Comparison of ENCODE assay signal across 10 mouse cellular contexts in the genomic region with DNA sequence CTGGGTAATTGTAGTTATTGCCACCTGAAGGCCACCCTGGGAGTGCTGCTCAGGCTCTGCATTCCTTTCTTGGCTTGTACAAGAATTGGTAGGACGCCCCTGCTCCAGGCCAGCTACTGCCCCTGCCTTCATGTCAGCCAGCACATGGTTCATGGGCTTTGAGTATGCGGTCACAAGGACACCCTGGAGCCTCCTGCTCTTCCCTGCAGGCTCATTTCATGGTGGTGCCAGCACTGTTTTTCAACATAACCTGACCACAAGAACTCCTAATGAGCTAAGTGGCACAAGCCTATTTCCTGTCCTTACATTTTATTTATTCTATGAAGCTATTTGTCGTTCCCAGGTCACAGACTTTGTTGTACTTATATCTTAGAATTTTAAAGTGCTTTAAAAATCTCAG.
DNase-seq lines count a peak whose midpoint lies in the region; ATAC-seq lines count a peak whose summit lies in the region.
"Had no signal": no experiment of that assay in that cellular context is flagged by ENCODE, and none has a peak within 500 bp of the region (broad histone marks: within the 10 kb centered on the region; RNA-seq: fewer than 3 reads in every experiment).

No protein-coding gene starts in this region.

- peak overlapping the region; percentile 61 for H3K27ac ChIP-seq in hindbrain, embryonic 15.5 days (replicated peaks)
- H3K27ac ChIP-seq in hindbrain, embryonic 12.5 days: no peak overlapping the region
- 0 out of 2 replicates have a peak overlapping the region, but pooled peaks have one; percentile 33 for H3K27ac ChIP-seq in brown adipose tissue, adult 24 weeks (replicated peaks; ENCODE audit: low read depth, low read length)
- H3K27ac ChIP-seq: limb, embryonic 13.5 days had no signal

- no peak overlapping the region for H3K9ac ChIP-seq in hindbrain, embryonic 15.5 days
- H3K9ac ChIP-seq in hindbrain, embryonic 12.5 days: no peak overlapping the region
- H3K9ac ChIP-seq: limb, embryonic 13.5 days had no signal

- H3K36me3 ChIP-seq in hindbrain, embryonic 15.5 days: no peaks in the 10 kb centered on the region
- H3K36me3 ChIP-seq in hindbrain, embryonic 12.5 days: no peaks in the 10 kb centered on the region
- peaks cover 29% of the 10 kb centered on the region for H3K36me3 ChIP-seq in megakaryocyte, embryonic 14.5 days (replicated peaks; ENCODE audit: low read length)
- H3K36me3 ChIP-seq: limb, embryonic 13.5 days had no signal

- H3K4me1 ChIP-seq in hindbrain, embryonic 15.5 days (replicated peaks): peaks cover 35% of the 10 kb centered on the region
- H3K4me1 ChIP-seq in hindbrain, embryonic 12.5 days: peaks cover 27% of the 10 kb centered on the region
- 0 out of 2 replicates have a peak, but pooled peaks cover 2% of the 10 kb centered on the region for H3K4me1 ChIP-seq in brown adipose tissue, adult 24 weeks (ENCODE audit: control insufficient read depth, insufficient read depth, insufficient read length, low read length)
- peaks cover 80% of the 10 kb centered on the region for H3K4me1 ChIP-seq in megakaryocyte, embryonic 14.5 days

- H3K9me3 ChIP-seq in hindbrain, embryonic 15.5 days: no peaks in the 10 kb centered on the region
- no peaks in the 10 kb centered on the region for H3K9me3 ChIP-seq in hindbrain, embryonic 12.5 days (replicated peaks)
- H3K9me3 ChIP-seq in megakaryocyte, embryonic 14.5 days: peaks cover 6% of the 10 kb centered on the region

- peak; percentile 65 for DNase-seq in Muller cell, postnatal 12 days (ENCODE audit: inconsistent ontology term)
- DNase-seq in right cerebral cortex, postnatal 10 days (ENCODE audit: low spot score in 2 of 2): no peak
- DNase-seq in testis, postnatal 14 days (ENCODE audit: low spot score): no peak
- DNase-seq in right cerebral cortex, adult 18-20 months: no peak
- DNase-seq: adrenal gland, postnatal 10 days had no signal

- 50% methylated on average over 3 of the region's 3 CpGs for WGBS in hindbrain, embryonic 15.5 days
- WGBS in hindbrain, embryonic 12.5 days: 54% methylated on average over 3 of the region's 3 CpGs

- H3K4me3 ChIP-seq in hindbrain, embryonic 15.5 days: no peak overlapping the region
- no peak overlapping the region for H3K4me3 ChIP-seq in hindbrain, embryonic 12.5 days
- H3K4me3 ChIP-seq in brown adipose tissue, adult 24 weeks (ENCODE audit: insufficient read depth, low read depth, low read length): no peak overlapping the region
- peak overlapping the region; percentile 82 for H3K4me3 ChIP-seq in megakaryocyte, embryonic 14.5 days (replicated peaks)
- H3K4me3 ChIP-seq: limb, embryonic 13.5 days had no signal

- no peak overlapping the region for H3K4me2 ChIP-seq in hindbrain, embryonic 15.5 days
- no peak overlapping the region for H3K4me2 ChIP-seq in hindbrain, embryonic 12.5 days (replicated peaks)
- H3K4me2 ChIP-seq: limb, embryonic 13.5 days had no signal

- H3K27me3 ChIP-seq in hindbrain, embryonic 15.5 days: no peaks in the 10 kb centered on the region
- no peaks in the 10 kb centered on the region for H3K27me3 ChIP-seq in hindbrain, embryonic 12.5 days
- H3K27me3 ChIP-seq in megakaryocyte, embryonic 14.5 days (replicated peaks): no peaks in the 10 kb centered on the region
- H3K27me3 ChIP-seq: limb, embryonic 13.5 days had no signal

- no peak; the same call in 1 of the 2 replicates for ATAC-seq in hindbrain, embryonic 15.5 days (ENCODE audit: low FRiP score, low read depth)
- ATAC-seq in hindbrain, embryonic 12.5 days (ENCODE audit: low FRiP score): no peak
